Mouse (Mus musculus): Measurements from ENCODE around the gene Ehd4. TPM values are rescaled to one million over a fixed set of nuclear protein-coding genes. Genes with fewer than 3 reads are reported as not detected.
A peak's percentile ranks its signal among the peaks of the same experiment; 100 is the strongest.

The Ehd4 gene
- polyA plus RNA-seq, 1 experiment from 2014 or later = 11.8 TPM

GRCm38 (mm10) chr2:120170726-120171125 lies 16.3 kb upstream of the Ehd4 start:
- Histone ChIP-seq H3K9me3 (replicated peaks; ENCODE audit: control insufficient read depth, low read length) (no peaks in the 10 kb centered on the region), H3K4me2 (ENCODE audit: low read length) (no peak overlapping the region), H3K27me3 (replicated peaks; ENCODE audit: control insufficient read depth, insufficient read depth, low read length) (no peaks in the 10 kb centered on the region), H3K27ac (ENCODE audit: low read depth, low read length) (no peak overlapping the region), H3K4me1 (ENCODE audit: control insufficient read depth, insufficient read depth, low read length) (no peaks in the 10 kb centered on the region), H3K9ac (ENCODE audit: low read length) (no peak overlapping the region), H3K36me3 (ENCODE audit: control insufficient read depth, insufficient read depth, low read length) (no peaks in the 10 kb centered on the region), H3K4me3 (ENCODE audit: low read depth, low read length) (no peak overlapping the region)
- DNase-seq (ENCODE audit: low spot score) (peak; percentile 43), ATAC-seq (no peak)
- WGBS = 48% methylated on average over 1 of the region's 1 CpGs

DNA sequence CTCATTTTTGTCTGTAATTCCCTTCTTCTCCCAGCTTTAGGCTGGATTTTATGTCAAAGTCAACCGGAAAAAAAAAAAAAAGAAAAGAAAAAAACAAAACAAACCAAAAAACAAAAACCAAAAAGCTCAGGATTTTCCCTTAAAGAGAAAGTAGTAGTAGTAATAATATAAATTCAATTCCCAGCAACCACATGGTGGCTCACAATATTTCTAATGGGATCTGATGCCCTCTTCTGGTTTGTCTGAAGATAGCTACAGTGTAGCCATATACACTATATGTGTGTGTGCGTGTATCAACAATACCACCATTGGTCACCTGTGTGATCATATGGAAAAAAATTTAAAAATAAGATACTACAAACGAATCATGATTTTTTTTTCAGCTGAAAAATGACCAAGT lies 15.0 kb upstream of the Ehd4 start:
- DNase-seq (ENCODE audit: low spot score) (no peak), ATAC-seq (no peak)
- no peak overlapping the region for H3K27ac ChIP-seq (ENCODE audit: low read depth, low read length)
- no peak overlapping the region for H3K4me2 ChIP-seq (ENCODE audit: low read length)
- H3K27me3 ChIP-seq (replicated peaks; ENCODE audit: control insufficient read depth, insufficient read depth, low read length) = no peaks in the 10 kb centered on the region
- WGBS = 85% methylated on average over 3 of the region's 3 CpGs
- H3K36me3 ChIP-seq (ENCODE audit: control insufficient read depth, insufficient read depth, low read length) = no peaks in the 10 kb centered on the region
- H3K9ac ChIP-seq (ENCODE audit: low read length) = no peak overlapping the region
- H3K9me3 ChIP-seq (replicated peaks; ENCODE audit: control insufficient read depth, low read length) = no peaks in the 10 kb centered on the region
- H3K4me3 ChIP-seq (ENCODE audit: low read depth, low read length) = no peak overlapping the region
- H3K4me1 ChIP-seq (ENCODE audit: control insufficient read depth, insufficient read depth, low read length) = no peaks in the 10 kb centered on the region

- Histone ChIP-seq H3K36me3 (ENCODE audit: control insufficient read depth, insufficient read depth, low read length) (no peaks in the 10 kb centered on the region), H3K4me2 (ENCODE audit: low read length) (no peak overlapping the region), H3K9ac (ENCODE audit: low read length) (no peak overlapping the region), H3K4me3 (ENCODE audit: low read depth, low read length) (no peak overlapping the region), H3K27me3 (replicated peaks; ENCODE audit: control insufficient read depth, insufficient read depth, low read length) (no peaks in the 10 kb centered on the region), H3K4me1 (ENCODE audit: control insufficient read depth, insufficient read depth, low read length) (no peaks in the 10 kb centered on the region), H3K9me3 (replicated peaks; ENCODE audit: control insufficient read depth, low read length) (no peaks in the 10 kb centered on the region), H3K27ac (ENCODE audit: low read depth, low read length) (no peak overlapping the region)
- ATAC-seq (no peak), DNase-seq (ENCODE audit: low spot score) (no peak)
- 92% methylated on average over 8 of the region's 8 CpGs for WGBS
Measured at GRCm38 (mm10) chr2:120167763-120168162, 13.4 kb upstream of the Ehd4 start.

GRCm38 (mm10) chr2:120165474-120165873 lies 11.1 kb upstream of the Ehd4 start:
- Histone ChIP-seq H3K36me3 (ENCODE audit: control insufficient read depth, insufficient read depth, low read length) (no peaks in the 10 kb centered on the region), H3K9me3 (replicated peaks; ENCODE audit: control insufficient read depth, low read length) (no peaks in the 10 kb centered on the region), H3K27me3 (replicated peaks; ENCODE audit: control insufficient read depth, insufficient read depth, low read length) (no peaks in the 10 kb centered on the region), H3K4me2 (ENCODE audit: low read length) (no peak overlapping the region), H3K4me3 (ENCODE audit: low read depth, low read length) (no peak overlapping the region), H3K4me1 (ENCODE audit: control insufficient read depth, insufficient read depth, low read length) (no peaks in the 10 kb centered on the region), H3K9ac (ENCODE audit: low read length) (no peak overlapping the region), H3K27ac (ENCODE audit: low read depth, low read length) (no peak overlapping the region)
- no peak for ATAC-seq
- 80% methylated on average over 10 of the region's 10 CpGs for WGBS
- no peak for DNase-seq (ENCODE audit: low spot score)

- no peak overlapping the region for H3K4me3 ChIP-seq (ENCODE audit: low read depth, low read length)
- 92% methylated on average over 2 of the region's 2 CpGs for WGBS
- H3K27ac ChIP-seq (ENCODE audit: low read depth, low read length) = no peak overlapping the region
- no peaks in the 10 kb centered on the region for H3K36me3 ChIP-seq (ENCODE audit: control insufficient read depth, insufficient read depth, low read length)
- DNase-seq (ENCODE audit: low spot score) (no peak), ATAC-seq (no peak)
- H3K4me1 ChIP-seq (ENCODE audit: control insufficient read depth, insufficient read depth, low read length) = no peaks in the 10 kb centered on the region
- H3K9me3 ChIP-seq (replicated peaks; ENCODE audit: control insufficient read depth, low read length) = no peaks in the 10 kb centered on the region
- no peak overlapping the region for H3K9ac ChIP-seq (ENCODE audit: low read length)
- no peaks in the 10 kb centered on the region for H3K27me3 ChIP-seq (replicated peaks; ENCODE audit: control insufficient read depth, insufficient read depth, low read length)
- H3K4me2 ChIP-seq (ENCODE audit: low read length) = no peak overlapping the region
Measured at GRCm38 (mm10) chr2:120159434-120159833, 5.0 kb upstream of the Ehd4 start.

GRCm38 (mm10) chr2:120158846-120159245 lies 4.4 kb upstream of the Ehd4 start:
- Histone ChIP-seq H3K4me2 (ENCODE audit: low read length) (no peak overlapping the region), H3K27me3 (replicated peaks; ENCODE audit: control insufficient read depth, insufficient read depth, low read length) (no peaks in the 10 kb centered on the region), H3K4me1 (ENCODE audit: control insufficient read depth, insufficient read depth, low read length) (peaks cover under 1% of the 10 kb centered on the region; the same call in 1 of the 2 replicates), H3K4me3 (ENCODE audit: low read depth, low read length) (no peak overlapping the region), H3K36me3 (ENCODE audit: control insufficient read depth, insufficient read depth, low read length) (no peaks in the 10 kb centered on the region), H3K27ac (ENCODE audit: low read depth, low read length) (no peak overlapping the region), H3K9me3 (replicated peaks; ENCODE audit: control insufficient read depth, low read length) (no peaks in the 10 kb centered on the region), H3K9ac (ENCODE audit: low read length) (no peak overlapping the region)
- ATAC-seq (no peak), DNase-seq (ENCODE audit: low spot score) (no peak)
- WGBS = 26% methylated on average over 1 of the region's 1 CpGs

DNA sequence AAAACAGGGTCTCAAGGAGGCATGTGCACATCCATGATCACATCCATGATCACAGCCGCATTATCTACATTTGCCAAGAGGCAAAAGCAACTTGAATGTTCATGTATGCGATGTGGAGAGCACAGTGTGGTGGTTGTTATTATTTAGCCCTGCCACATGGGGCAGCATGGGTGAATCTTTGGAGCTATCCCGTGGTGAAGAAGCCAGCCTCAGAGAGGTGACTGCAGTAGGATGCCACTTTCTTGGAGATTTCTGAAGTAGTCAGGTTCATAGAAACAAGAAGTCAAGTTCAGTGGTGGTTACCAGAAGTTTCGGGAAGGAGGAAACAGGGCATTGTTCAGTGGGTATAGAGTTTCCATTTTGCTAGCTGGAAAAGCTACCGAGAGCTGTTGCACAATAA lies 3.6 kb upstream of the Ehd4 start:
- no peaks in the 10 kb centered on the region for H3K27me3 ChIP-seq (replicated peaks; ENCODE audit: control insufficient read depth, insufficient read depth, low read length)
- WGBS = 61% methylated on average over 5 of the region's 5 CpGs

GRCm38 (mm10) chr2:120157606-120158005 lies 3.2 kb upstream of the Ehd4 start:
- no peaks in the 10 kb centered on the region for H3K27me3 ChIP-seq (replicated peaks; ENCODE audit: control insufficient read depth, insufficient read depth, low read length)
- no peaks in the 10 kb centered on the region for H3K36me3 ChIP-seq (ENCODE audit: control insufficient read depth, insufficient read depth, low read length)
- H3K4me3 ChIP-seq (ENCODE audit: low read depth, low read length) = no peak overlapping the region
- ATAC-seq (no peak), DNase-seq (ENCODE audit: low spot score) (no peak)
- H3K4me1 ChIP-seq (ENCODE audit: control insufficient read depth, insufficient read depth, low read length) = peaks cover 3% of the 10 kb centered on the region; the same call in 1 of the 2 replicates
- WGBS = 63% methylated on average over 2 of the region's 2 CpGs
- no peak overlapping the region for H3K4me2 ChIP-seq (ENCODE audit: low read length)
- no peak overlapping the region for H3K27ac ChIP-seq (ENCODE audit: low read depth, low read length)
- no peak overlapping the region for H3K9ac ChIP-seq (ENCODE audit: low read length)
- no peaks in the 10 kb centered on the region for H3K9me3 ChIP-seq (replicated peaks; ENCODE audit: control insufficient read depth, low read length)

More for the DNA sequence above, 3.6 kb upstream of the Ehd4 start:
- Histone ChIP-seq H3K4me1 (ENCODE audit: control insufficient read depth, insufficient read depth, low read length) (peaks cover 3% of the 10 kb centered on the region; the same call in 1 of the 2 replicates), H3K27ac (ENCODE audit: low read depth, low read length) (no peak overlapping the region), H3K36me3 (ENCODE audit: control insufficient read depth, insufficient read depth, low read length) (no peaks in the 10 kb centered on the region), H3K4me2 (ENCODE audit: low read length) (no peak overlapping the region), H3K9ac (ENCODE audit: low read length) (no peak overlapping the region), H3K9me3 (replicated peaks; ENCODE audit: control insufficient read depth, low read length) (no peaks in the 10 kb centered on the region), H3K4me3 (ENCODE audit: low read depth, low read length) (no peak overlapping the region)
- ATAC-seq (no peak), DNase-seq (ENCODE audit: low spot score) (peak; percentile 17)

DNA sequence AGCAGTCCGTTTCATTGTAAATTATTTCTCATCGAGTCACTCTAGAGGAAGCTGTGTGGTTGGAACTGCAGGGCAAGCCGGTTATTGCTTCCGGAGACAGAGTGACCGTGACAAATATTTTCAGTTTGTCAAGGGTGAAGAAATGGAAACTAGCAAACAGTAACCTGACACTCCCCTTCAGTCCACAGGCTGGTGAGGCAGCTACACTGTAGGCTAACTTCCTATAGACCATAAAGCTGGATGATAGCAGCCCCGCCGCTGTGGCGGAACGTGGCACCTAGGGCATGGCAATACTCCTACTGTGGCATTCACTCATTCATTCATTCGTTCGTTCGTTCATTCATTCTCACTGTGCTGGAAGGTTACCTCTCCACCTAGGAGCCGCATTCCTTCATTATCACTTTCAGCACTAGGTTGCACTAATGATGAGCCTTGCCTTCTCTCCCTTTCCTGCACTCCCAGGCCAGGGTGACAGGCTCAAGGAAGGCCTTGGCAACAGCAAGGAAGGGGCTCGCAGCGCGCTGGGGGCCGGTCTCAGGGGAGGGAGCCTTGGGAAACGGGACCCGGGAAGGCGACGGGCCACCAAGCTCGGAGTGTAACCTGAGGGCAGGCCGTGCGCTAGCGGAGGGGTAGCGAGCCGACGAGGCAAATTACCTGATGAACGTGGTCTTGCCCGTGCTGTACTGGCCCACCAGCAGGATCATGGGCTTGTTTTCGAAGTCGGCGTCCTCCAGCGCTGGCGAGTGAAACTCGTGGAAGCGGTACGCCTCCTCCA lies 633 bp downstream of the Ehd4 start:
- H3K36me3 ChIP-seq (ENCODE audit: control insufficient read depth, insufficient read depth, low read length) = no peaks in the 10 kb centered on the region
- 0 out of 2 replicates have a peak, but pooled peaks have one; percentile 1 for ATAC-seq
- no peaks in the 10 kb centered on the region for H3K27me3 ChIP-seq (replicated peaks; ENCODE audit: control insufficient read depth, insufficient read depth, low read length)
- peak overlapping the region; percentile 64 for H3K4me3 ChIP-seq (ENCODE audit: low read depth, low read length)
- no peak for DNase-seq (ENCODE audit: low spot score)
- H3K27ac ChIP-seq (ENCODE audit: low read depth, low read length) = no peak overlapping the region
- no peaks in the 10 kb centered on the region for H3K9me3 ChIP-seq (replicated peaks; ENCODE audit: control insufficient read depth, low read length)
- 6% methylated on average over 38 of the region's 38 CpGs for WGBS
- peaks cover 3% of the 10 kb centered on the region; the same call in 1 of the 2 replicates for H3K4me1 ChIP-seq (ENCODE audit: control insufficient read depth, insufficient read depth, low read length)
- peak overlapping the region; percentile 68 for H3K9ac ChIP-seq (ENCODE audit: low read length)
- H3K4me2 ChIP-seq (ENCODE audit: low read length) = peak overlapping the region; percentile 96
